Mouse (Mus musculus): Measurements from ENCODE around the gene Arid5a. TPM values are rescaled to one million over a fixed set of nuclear protein-coding genes. Genes with fewer than 3 reads are reported as not detected.

The Arid5a gene
- polyA plus RNA-seq, 1 experiment from 2014 or later: 13.1 TPM

GRCm38 (mm10) chr1:36296466-36297149, 10.9 kb upstream of the Arid5a start:
- peaks cover 37% of the 10 kb centered on the region for H3K27me3 ChIP-seq
- H3K4me2 ChIP-seq: no peak overlapping the region
- H3K27ac ChIP-seq: no peak overlapping the region
- ATAC-seq (replicated peaks; ENCODE audit: insufficient number of reproducible peaks, insufficient read depth, low FRiP score, low read depth): no peak
- H3K9ac ChIP-seq: no peak overlapping the region
- H3K4me3 ChIP-seq: no peak overlapping the region
- no peaks in the 10 kb centered on the region for H3K9me3 ChIP-seq (replicated peaks)
- H3K36me3 ChIP-seq: no peaks in the 10 kb centered on the region
- WGBS: 58% methylated on average over 9 of the region's 9 CpGs
- H3K4me1 ChIP-seq (replicated peaks): no peaks in the 10 kb centered on the region

GRCm38 (mm10) chr1:36298107-36298506, 9.4 kb upstream of the Arid5a start:
- H3K4me1 ChIP-seq (replicated peaks): peaks cover 7% of the 10 kb centered on the region
- H3K36me3 ChIP-seq: no peaks in the 10 kb centered on the region
- H3K9me3 ChIP-seq (replicated peaks): no peaks in the 10 kb centered on the region
- H3K27me3 ChIP-seq: peaks cover 37% of the 10 kb centered on the region
- ATAC-seq (replicated peaks; ENCODE audit: insufficient number of reproducible peaks, insufficient read depth, low FRiP score, low read depth): no peak
- 59% methylated on average over 4 of the region's 4 CpGs for WGBS
- no peak overlapping the region for H3K4me2 ChIP-seq
- no peak overlapping the region for H3K9ac ChIP-seq
- no peak overlapping the region for H3K27ac ChIP-seq
- H3K4me3 ChIP-seq: no peak overlapping the region

GRCm38 (mm10) chr1:36299126-36299525, 8.4 kb upstream of the Arid5a start:
- Histone ChIP-seq H3K36me3 (no peaks in the 10 kb centered on the region), H3K27me3 (peaks cover 37% of the 10 kb centered on the region), H3K4me2 (no peak overlapping the region), H3K9me3 (replicated peaks) (no peaks in the 10 kb centered on the region), H3K27ac (no peak overlapping the region), H3K4me1 (replicated peaks) (peaks cover 14% of the 10 kb centered on the region), H3K4me3 (no peak overlapping the region), H3K9ac (no peak overlapping the region)
- 42% methylated on average over 13 of the region's 13 CpGs for WGBS
- no peak for ATAC-seq (replicated peaks; ENCODE audit: insufficient number of reproducible peaks, insufficient read depth, low FRiP score, low read depth)

- no peak for ATAC-seq (replicated peaks; ENCODE audit: insufficient number of reproducible peaks, insufficient read depth, low FRiP score, low read depth)
- H3K4me1 ChIP-seq (replicated peaks): peaks cover 19% of the 10 kb centered on the region
These were observed 7.9 kb upstream of the Arid5a start for GRCm38 (mm10) chr1:36299676-36300075.

GRCm38 (mm10) chr1:36300486-36300885, 7.0 kb upstream of the Arid5a start:
- Histone ChIP-seq H3K36me3 (no peaks in the 10 kb centered on the region), H3K27me3 (peaks cover 37% of the 10 kb centered on the region)

More at GRCm38 (mm10) chr1:36299676-36300075, 7.9 kb upstream of the Arid5a start:
- Histone ChIP-seq H3K27me3 (peaks cover 37% of the 10 kb centered on the region), H3K9ac (no peak overlapping the region), H3K9me3 (replicated peaks) (no peaks in the 10 kb centered on the region), H3K4me3 (no peak overlapping the region), H3K36me3 (no peaks in the 10 kb centered on the region), H3K4me2 (no peak overlapping the region), H3K27ac (no peak overlapping the region)
- WGBS: 61% methylated on average over 2 of the region's 2 CpGs

GRCm38 (mm10) chr1:36302273-36302672, 5.3 kb upstream of the Arid5a start:
- Histone ChIP-seq H3K27ac (no peak overlapping the region), H3K4me3 (no peak overlapping the region), H3K4me1 (replicated peaks) (peaks cover 28% of the 10 kb centered on the region), H3K9me3 (replicated peaks) (no peaks in the 10 kb centered on the region), H3K9ac (no peak overlapping the region), H3K4me2 (no peak overlapping the region), H3K36me3 (no peaks in the 10 kb centered on the region), H3K27me3 (peaks cover 33% of the 10 kb centered on the region)
- no peak for ATAC-seq (replicated peaks; ENCODE audit: insufficient number of reproducible peaks, insufficient read depth, low FRiP score, low read depth)
- WGBS: 60% methylated on average over 8 of the region's 8 CpGs

More at GRCm38 (mm10) chr1:36300486-36300885, 7.0 kb upstream of the Arid5a start:
- ATAC-seq (replicated peaks; ENCODE audit: insufficient number of reproducible peaks, insufficient read depth, low FRiP score, low read depth): no peak
- 84% methylated on average over 6 of the region's 6 CpGs for WGBS
- Histone ChIP-seq H3K9me3 (replicated peaks) (no peaks in the 10 kb centered on the region), H3K4me2 (no peak overlapping the region), H3K4me3 (no peak overlapping the region), H3K27ac (no peak overlapping the region), H3K4me1 (replicated peaks) (peaks cover 26% of the 10 kb centered on the region), H3K9ac (no peak overlapping the region)

GRCm38 (mm10) chr1:36302957-36303356, 4.6 kb upstream of the Arid5a start:
- H3K36me3 ChIP-seq: no peaks in the 10 kb centered on the region
- H3K4me3 ChIP-seq: peak overlapping the region; percentile 44
- peak overlapping the region; percentile 84 for H3K4me2 ChIP-seq
- H3K27ac ChIP-seq: peak overlapping the region; percentile 89
- WGBS: 17% methylated on average over 9 of the region's 9 CpGs
- ATAC-seq (replicated peaks; ENCODE audit: insufficient number of reproducible peaks, insufficient read depth, low FRiP score, low read depth): no peak
- H3K4me1 ChIP-seq (replicated peaks): peaks cover 29% of the 10 kb centered on the region
- H3K9ac ChIP-seq: peak overlapping the region; percentile 49; the same call in 1 of the 2 replicates
- no peaks in the 10 kb centered on the region for H3K9me3 ChIP-seq (replicated peaks)
- peaks cover 27% of the 10 kb centered on the region for H3K27me3 ChIP-seq

GRCm38 (mm10) chr1:36303381-36304320, 3.9 kb upstream of the Arid5a start:
- Histone ChIP-seq H3K36me3 (no peaks in the 10 kb centered on the region), H3K27me3 (peaks cover 21% of the 10 kb centered on the region), H3K4me3 (peak overlapping the region; percentile 44), H3K27ac (peak overlapping the region; percentile 89), H3K4me1 (replicated peaks) (peaks cover 33% of the 10 kb centered on the region), H3K4me2 (peak overlapping the region; percentile 84), H3K9me3 (replicated peaks) (no peaks in the 10 kb centered on the region), H3K9ac (peak overlapping the region; percentile 49; the same call in 1 of the 2 replicates)
- peak; percentile 69 for ATAC-seq (replicated peaks; ENCODE audit: insufficient number of reproducible peaks, insufficient read depth, low FRiP score, low read depth)
- WGBS: 8% methylated on average over 30 of the region's 30 CpGs

GRCm38 (mm10) chr1:36304764-36305163, 2.8 kb upstream of the Arid5a start:
- Histone ChIP-seq H3K27me3 (peaks cover 10% of the 10 kb centered on the region), H3K9ac (no peak overlapping the region), H3K4me2 (0 out of 2 replicates have a peak overlapping the region, but pooled peaks have one; percentile 3), H3K36me3 (no peaks in the 10 kb centered on the region), H3K4me1 (replicated peaks) (peaks cover 44% of the 10 kb centered on the region), H3K27ac (peak overlapping the region; percentile 68), H3K4me3 (no peak overlapping the region), H3K9me3 (replicated peaks) (no peaks in the 10 kb centered on the region)
- no peak for ATAC-seq (replicated peaks; ENCODE audit: insufficient number of reproducible peaks, insufficient read depth, low FRiP score, low read depth)
- WGBS: 32% methylated on average over 7 of the region's 7 CpGs

- H3K27me3 ChIP-seq: no peaks in the 10 kb centered on the region
- WGBS: 81% methylated on average over 6 of the region's 6 CpGs
- no peak for ATAC-seq (replicated peaks; ENCODE audit: insufficient number of reproducible peaks, insufficient read depth, low FRiP score, low read depth)
These were observed 1.4 kb upstream of the Arid5a start for GRCm38 (mm10) chr1:36306120-36306519.

GRCm38 (mm10) chr1:36307121-36307494, 425 bp upstream of the Arid5a start:
- no peaks in the 10 kb centered on the region for H3K27me3 ChIP-seq
- H3K9me3 ChIP-seq (replicated peaks): no peaks in the 10 kb centered on the region
- H3K27ac ChIP-seq: no peak overlapping the region
- H3K4me3 ChIP-seq: no peak overlapping the region
- peaks cover 47% of the 10 kb centered on the region for H3K4me1 ChIP-seq (replicated peaks)
- WGBS: 61% methylated on average over 7 of the region's 7 CpGs
- no peaks in the 10 kb centered on the region for H3K36me3 ChIP-seq
- ATAC-seq (replicated peaks; ENCODE audit: insufficient number of reproducible peaks, insufficient read depth, low FRiP score, low read depth): no peak
- H3K4me2 ChIP-seq: no peak overlapping the region; the same call in 1 of the 2 replicates
- H3K9ac ChIP-seq: no peak overlapping the region

More at GRCm38 (mm10) chr1:36306120-36306519, 1.4 kb upstream of the Arid5a start:
- Histone ChIP-seq H3K4me2 (no peak overlapping the region), H3K9me3 (replicated peaks) (no peaks in the 10 kb centered on the region), H3K4me1 (replicated peaks) (peaks cover 47% of the 10 kb centered on the region), H3K36me3 (no peaks in the 10 kb centered on the region), H3K4me3 (no peak overlapping the region), H3K9ac (no peak overlapping the region), H3K27ac (no peak overlapping the region)

All from heart, embryonic 15.5 days (tissue).